Mouse (Mus musculus): ENCODE data around the gene Mthfsd.
"Not testable (repeated sequence)": the region's sequence is repeated elsewhere in the genome, so short reads cannot be mapped to it uniquely, and the experiment has no call there.

Gene Mthfsd

GRCm38 (mm10) chr8:121107668-121108656, at the start of gene Mthfsd:
Mthfsd (minus strand) TSS chr8:121108392.
- peak; percentile 95 for DNase-seq (ENCODE audit: low read depth)

GRCm38 (mm10) chr8:121156990-121157491, 48.8 kb upstream of the Mthfsd start:
- DNase-seq (ENCODE audit: low read depth) = no peak

- DNase-seq (ENCODE audit: low read depth) = peak; percentile 53
Observed at GRCm38 (mm10) chr8:121152394-121152793, 44.2 kb upstream of the Mthfsd start.

GRCm38 (mm10) chr8:121148573-121149083, 40.4 kb upstream of the Mthfsd start:
- DNase-seq (ENCODE audit: low read depth) = no peak

- not testable (repeated sequence) for DNase-seq (ENCODE audit: low read depth)
Observed at GRCm38 (mm10) chr8:121145457-121146134, 37.4 kb upstream of the Mthfsd start.

- no peak for DNase-seq (ENCODE audit: low read depth)
Observed at GRCm38 (mm10) chr8:121136856-121137255, 28.7 kb upstream of the Mthfsd start.

- DNase-seq (ENCODE audit: low read depth) = no peak
Observed at GRCm38 (mm10) chr8:121134512-121134911, 26.3 kb upstream of the Mthfsd start.

GRCm38 (mm10) chr8:121134102-121134501, 25.9 kb upstream of the Mthfsd start:
- no peak for DNase-seq (ENCODE audit: low read depth)

- peak; percentile 79 for DNase-seq (ENCODE audit: low read depth)
Observed at GRCm38 (mm10) chr8:121132961-121133513, 24.8 kb upstream of the Mthfsd start.

GRCm38 (mm10) chr8:121130522-121130921, 22.3 kb upstream of the Mthfsd start:
- no peak for DNase-seq (ENCODE audit: low read depth)

GRCm38 (mm10) chr8:121129265-121129940, 21.2 kb upstream of the Mthfsd start:
- DNase-seq (ENCODE audit: low read depth) = no peak

GRCm38 (mm10) chr8:121128531-121129264, 20.5 kb upstream of the Mthfsd start:
- no peak for DNase-seq (ENCODE audit: low read depth)

GRCm38 (mm10) chr8:121127756-121128375, 19.7 kb upstream of the Mthfsd start, which contains the start of gene Foxl1:
Foxl1 (plus strand) TSS chr8:121127940.
- no peak for DNase-seq (ENCODE audit: low read depth)

- no peak for DNase-seq (ENCODE audit: low read depth)
Observed at GRCm38 (mm10) chr8:121127291-121127701, 19.1 kb upstream of the Mthfsd start.

GRCm38 (mm10) chr8:121126694-121127093, 18.5 kb upstream of the Mthfsd start:
- DNase-seq (ENCODE audit: low read depth) = no peak

GRCm38 (mm10) chr8:121126191-121126590, 18.0 kb upstream of the Mthfsd start:
- DNase-seq (ENCODE audit: low read depth) = no peak

GRCm38 (mm10) chr8:121125311-121125876, 17.2 kb upstream of the Mthfsd start:
- peak; percentile 91 for DNase-seq (ENCODE audit: low read depth)

- DNase-seq (ENCODE audit: low read depth) = no peak
Observed at GRCm38 (mm10) chr8:121124547-121125239, 16.5 kb upstream of the Mthfsd start.

GRCm38 (mm10) chr8:121123113-121123512, 14.9 kb upstream of the Mthfsd start:
- DNase-seq (ENCODE audit: low read depth) = no peak
